Mouse (Mus musculus) adrenal gland (tissue): Measurements from ENCODE around the gene Pxmp4.

Experiments used
- intact Hi-C: fragments of 180-260 bp; cut with DNase I; formaldehyde crosslinking; loops from one replicate; pipeline ENCODE4 v1.15.1; 2025

Gene Pxmp4

GRCm38 (mm10) chr2:154550937-154551336 is 52.6 kb downstream of the Pxmp4 start:
- intact Hi-C loops, result no loop called here

GRCm38 (mm10) chr2:154549886-154550189 is 53.7 kb downstream of the Pxmp4 start:
- intact Hi-C loops, result no loop called here

GRCm38 (mm10) chr2:154549127-154549885 is 54.2 kb downstream of the Pxmp4 start:
- intact Hi-C loops, result no loop called here

- intact Hi-C loops, result no loop called here
Measured at GRCm38 (mm10) chr2:154548688-154549087, 54.8 kb downstream of the Pxmp4 start.

GRCm38 (mm10) chr2:154546711-154547110 is 56.8 kb downstream of the Pxmp4 start, which contains the start of gene 1700003F12Rik:
Gene 1700003F12Rik, plus strand, starts transcription at chr2:154547085.
- intact Hi-C loops, result no loop called here

GRCm38 (mm10) chr2:154543567-154544347 is 59.8 kb downstream of the Pxmp4 start:
- intact Hi-C loops, result no loop called here

- intact Hi-C loops, result loop anchor here (2.0 kb wide), 1 partner anchor 125 kb away; no protein-coding TSS in a partner anchor
Measured at GRCm38 (mm10) chr2:154541630-154542029, 61.9 kb downstream of the Pxmp4 start.

GRCm38 (mm10) chr2:154539720-154540119 is 63.8 kb downstream of the Pxmp4 start:
- intact Hi-C loops, result loop anchor here (2.0 kb wide), 1 partner anchor 123 kb away; no protein-coding TSS in a partner anchor

- intact Hi-C loops, result no loop called here
Measured at GRCm38 (mm10) chr2:154538710-154539109, 64.8 kb downstream of the Pxmp4 start.

- intact Hi-C loops, result no loop called here
Measured at GRCm38 (mm10) chr2:154538310-154538709, 65.2 kb downstream of the Pxmp4 start.
